Mouse (Mus musculus) gastrocnemius, postnatal 10 days (tissue): Measurements from ENCODE around the gene Hist2h2ac. TPM values are rescaled to one million over a fixed set of nuclear protein-coding genes. Genes with fewer than 3 reads are reported as not detected.
A peak's percentile ranks its signal among the peaks of the same experiment; 100 is the strongest.
"Not testable (repeated sequence)": the region's sequence is repeated elsewhere in the genome, so short reads cannot be mapped to it uniquely, and the experiment has no call there.

Experiments used
- DNase-seq: peaks from one replicate; pipeline ENCODE4 v3.0.0; 2021; ENCODE audit warnings: mixed read lengths
- total RNA-seq, 2 experiments: library from RNA; stranded (reverse); gene quantifications; 2 replicates each; pipeline ENCODE4 v1.2.3; 2021

Gene Hist2h2ac
- total RNA-seq, 2 experiments from 2014 or later: 77.5 to 90.5 TPM

GRCm38 (mm10) chr3:96228828-96229227, 8.1 kb upstream of the Hist2h2ac start:
- DNase-seq: no peak

GRCm38 (mm10) chr3:96226695-96227648, 6.3 kb upstream of the Hist2h2ac start:
- no peak for DNase-seq

- DNase-seq: no peak
Observed at GRCm38 (mm10) chr3:96225421-96225820, 4.7 kb upstream of the Hist2h2ac start.

- DNase-seq: no peak
Observed at GRCm38 (mm10) chr3:96222774-96223173, 2.1 kb upstream of the Hist2h2ac start.

DNA sequence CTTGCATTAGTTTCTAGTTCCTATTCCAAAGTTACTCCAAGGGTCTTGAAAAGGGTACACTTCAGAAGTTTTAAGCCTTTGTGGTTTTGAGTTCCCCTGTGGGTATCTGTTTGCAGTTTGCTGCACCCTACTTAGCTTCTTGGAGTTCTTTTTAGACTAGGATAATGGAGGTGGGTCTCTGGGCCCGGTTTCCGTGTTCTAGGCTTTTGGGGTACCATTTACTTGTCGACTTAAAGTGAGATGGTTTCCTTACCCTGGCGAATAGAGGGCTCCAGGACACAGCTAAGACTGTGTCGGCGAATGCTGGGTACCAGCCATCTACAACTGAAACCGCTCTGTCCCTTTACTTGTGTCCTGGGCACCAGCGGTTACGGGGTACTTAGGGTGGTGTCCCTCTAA, 959 bp upstream of the Hist2h2ac start:
- DNase-seq: no peak

DNA sequence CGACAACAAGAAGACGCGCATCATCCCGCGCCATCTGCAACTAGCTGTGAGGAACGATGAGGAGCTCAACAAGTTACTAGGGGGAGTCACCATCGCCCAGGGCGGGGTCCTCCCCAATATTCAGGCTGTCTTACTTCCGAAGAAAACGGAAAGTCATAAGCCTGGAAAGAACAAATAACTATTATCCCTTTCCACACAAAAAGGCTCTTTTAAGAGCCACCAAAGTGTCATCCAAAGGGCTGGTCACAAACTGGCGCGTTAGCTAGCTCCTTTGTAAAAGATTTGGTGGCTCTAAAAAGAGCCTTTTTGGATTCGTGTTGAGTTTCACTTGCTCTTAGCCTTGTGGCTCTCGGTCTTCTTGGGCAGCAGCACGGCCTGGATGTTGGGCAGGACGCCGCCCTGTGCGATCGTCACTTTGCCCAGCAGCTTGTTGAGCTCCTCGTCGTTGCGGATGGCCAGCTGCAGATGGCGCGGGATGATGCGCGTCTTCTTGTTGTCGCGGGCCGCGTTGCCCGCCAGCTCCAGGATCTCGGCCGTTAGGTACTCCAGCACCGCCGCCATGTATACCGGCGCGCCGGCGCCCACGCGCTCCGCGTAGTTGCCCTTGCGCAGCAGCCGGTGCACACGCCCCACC, 432 bp downstream of the Hist2h2ac start:
- DNase-seq: not testable (repeated sequence)

DNA sequence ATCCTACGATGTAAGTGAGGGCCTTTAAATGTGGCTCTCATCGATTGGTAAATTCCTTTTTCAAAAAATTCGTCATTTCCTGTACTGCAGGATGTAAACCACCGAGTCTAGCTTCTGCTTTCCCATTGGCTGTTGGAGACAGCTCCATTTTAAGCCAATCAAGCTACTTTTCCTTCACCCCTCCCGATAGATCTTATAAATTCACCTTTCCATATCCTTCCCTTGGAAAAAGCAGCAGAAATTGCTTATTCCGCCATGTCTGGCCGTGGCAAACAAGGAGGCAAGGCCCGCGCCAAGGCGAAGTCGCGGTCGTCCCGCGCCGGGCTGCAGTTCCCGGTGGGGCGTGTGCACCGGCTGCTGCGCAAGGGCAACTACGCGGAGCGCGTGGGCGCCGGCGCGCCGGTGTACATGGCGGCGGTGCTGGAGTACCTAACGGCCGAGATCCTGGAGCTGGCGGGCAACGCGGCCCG, 984 bp downstream of the Hist2h2ac start, which contains the start of the genes Bola1 and Hist2h2ab:
Gene Bola1, minus strand, starts transcription at position 49 of the 470 bp plus-strand sequence.
Gene Hist2h2ab, plus strand, starts transcription at position 205 of the 470 bp plus-strand sequence.
- DNase-seq: peak; percentile 65

DNA sequence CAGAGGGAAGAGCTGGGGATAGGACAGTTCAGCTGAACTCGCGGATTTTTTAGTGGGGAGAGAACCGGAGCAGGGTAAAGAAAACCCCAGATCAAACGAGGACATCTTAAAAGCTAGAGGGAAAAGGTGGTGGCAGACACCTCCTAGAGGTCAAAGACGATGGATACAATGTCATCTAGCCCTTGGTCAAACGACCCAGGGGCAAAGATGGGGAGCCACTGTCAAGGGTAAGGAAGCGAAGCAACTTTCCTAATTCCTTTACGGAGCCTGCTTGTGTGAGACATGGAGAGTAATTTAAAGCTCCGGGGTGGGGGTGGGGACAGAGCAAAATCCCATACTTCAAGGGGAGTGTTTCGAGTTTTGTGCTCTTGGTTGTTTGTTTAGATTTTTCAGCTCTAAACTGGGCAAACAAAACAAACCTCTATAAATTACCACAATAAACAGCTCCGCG, 1.5 kb downstream of the Hist2h2ac start:
- DNase-seq: no peak

- peak; percentile 34 for DNase-seq
Observed at GRCm38 (mm10) chr3:96209242-96209641, 11.4 kb downstream of the Hist2h2ac start.

- DNase-seq: no peak
Observed at GRCm38 (mm10) chr3:96207819-96208218, 12.9 kb downstream of the Hist2h2ac start.

- no peak for DNase-seq
Observed at GRCm38 (mm10) chr3:96199731-96200130, 20.9 kb downstream of the Hist2h2ac start.

- not testable (repeated sequence) for DNase-seq
Observed at GRCm38 (mm10) chr3:96198601-96199251, 22.0 kb downstream of the Hist2h2ac start.

- DNase-seq: no peak
Observed at GRCm38 (mm10) chr3:96198181-96198580, 22.5 kb downstream of the Hist2h2ac start.

DNA sequence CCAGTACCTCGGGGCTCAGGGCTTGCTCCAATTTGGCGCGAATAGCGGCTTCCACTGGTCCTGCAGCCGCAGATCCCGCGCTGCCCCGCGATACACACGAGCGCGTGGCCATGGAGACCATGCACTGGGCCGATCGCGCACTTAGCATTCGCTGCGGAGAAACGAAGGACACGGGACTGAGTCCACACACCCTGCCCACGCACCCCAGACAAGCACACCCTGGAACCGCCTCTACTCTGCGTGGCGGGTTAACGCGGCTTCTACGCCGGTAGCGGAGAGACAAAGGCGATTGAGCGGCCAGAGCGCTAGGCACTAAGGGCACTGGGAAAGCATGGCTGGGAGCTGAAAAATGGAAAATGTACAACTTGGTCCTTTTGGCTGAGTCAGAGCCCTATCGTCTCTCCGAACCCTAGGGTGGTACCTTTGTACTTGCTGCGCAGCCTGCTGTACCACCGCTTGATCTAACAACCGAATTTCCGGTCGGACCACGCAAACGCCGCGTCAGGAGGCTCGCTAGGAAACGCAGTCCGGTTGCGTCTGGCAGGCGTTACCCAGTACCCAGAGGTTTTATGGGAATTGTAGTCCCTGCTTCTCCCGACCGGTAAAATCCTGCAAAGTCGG, 23.4 kb downstream of the Hist2h2ac start:
- DNase-seq: peak; percentile 79

GRCm38 (mm10) chr3:96196437-96197128, 24.1 kb downstream of the Hist2h2ac start:
- no peak for DNase-seq

GRCm38 (mm10) chr3:96195616-96196313, 24.9 kb downstream of the Hist2h2ac start:
- DNase-seq: no peak

DNA sequence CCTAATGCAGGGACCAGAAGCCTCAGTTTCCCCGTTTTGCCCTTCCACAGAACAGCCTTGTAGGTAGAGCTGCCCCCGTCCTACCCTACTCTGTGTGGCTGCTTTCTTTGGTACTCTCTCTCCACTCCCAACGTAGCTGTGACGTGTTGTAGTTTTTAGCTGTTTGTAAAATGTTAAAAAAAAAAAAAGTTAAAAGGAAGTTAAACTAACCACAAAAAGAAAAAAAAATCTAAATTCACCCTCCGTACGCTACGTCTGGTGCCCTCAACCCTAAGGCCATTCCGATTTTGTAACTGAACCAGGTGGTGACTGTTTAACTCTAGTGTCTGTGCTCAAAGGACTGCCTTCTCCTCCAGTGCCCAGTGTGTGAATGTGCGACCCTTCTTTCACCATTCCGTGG, 25.7 kb downstream of the Hist2h2ac start:
- DNase-seq: no peak

- DNase-seq: no peak
Observed at GRCm38 (mm10) chr3:96192977-96193376, 27.7 kb downstream of the Hist2h2ac start.

- no peak for DNase-seq
Observed at GRCm38 (mm10) chr3:96182382-96182776, 38.3 kb downstream of the Hist2h2ac start.

DNA sequence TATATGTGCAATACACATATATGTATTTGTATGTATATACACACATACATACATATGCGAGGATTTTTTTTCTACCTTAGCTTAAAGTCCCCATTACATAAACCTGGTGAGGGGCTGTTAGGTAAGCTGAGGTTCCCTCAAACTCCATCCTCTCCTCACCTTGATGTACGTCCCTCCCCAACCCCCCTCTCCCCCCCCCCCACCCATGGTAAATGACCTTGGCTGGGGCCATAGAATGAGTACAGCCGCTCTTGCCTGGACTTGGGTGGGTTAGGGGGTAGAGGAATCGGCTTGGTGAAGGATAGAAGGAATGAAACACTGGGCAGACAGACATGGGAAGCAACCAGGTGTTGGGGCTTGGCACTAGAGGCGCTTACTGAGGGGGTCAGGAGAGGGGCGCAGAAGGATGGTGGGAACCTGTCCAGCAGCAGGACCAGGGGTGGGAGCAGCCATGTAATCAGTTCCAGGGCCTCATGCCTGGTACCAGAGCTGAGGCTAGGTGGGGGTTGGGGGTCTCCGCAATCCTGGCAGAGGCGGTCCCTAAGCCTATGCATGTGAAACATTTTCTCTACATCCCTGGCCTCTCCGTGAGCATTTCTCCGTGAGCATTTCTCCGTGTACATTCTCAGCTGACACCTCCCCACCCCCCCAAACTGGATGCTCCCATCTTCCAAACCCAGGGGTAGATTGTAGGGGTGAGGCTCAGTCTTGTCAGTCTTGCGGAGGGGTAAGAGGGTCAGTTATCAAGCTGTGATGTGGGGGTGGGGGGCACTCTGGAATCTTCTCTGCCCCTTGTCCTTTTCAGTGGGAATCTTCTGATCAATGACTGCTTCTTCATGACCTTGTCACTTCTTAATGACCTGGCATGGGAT, 38.9 kb downstream of the Hist2h2ac start:
- DNase-seq: no peak
